Mouse (Mus musculus) heart, embryonic 10.5 days (tissue): ENCODE results near the gene Arid1b. TPM values are rescaled to one million over a fixed set of nuclear protein-coding genes. Genes with fewer than 3 reads are reported as not detected.

Experiments used
- DNase-seq: peaks from one replicate; pipeline ENCODE4 v3.0.0-alpha.2; 2017; ENCODE audit warnings: low spot score
- H3K27ac ChIP-seq: fragments of 300-500 bp; sonication (generic); 2 replicates; pipeline ENCODE4 v1.5.1; 2016; ENCODE audit warnings: mild to moderate bottlenecking
- H3K27me3 ChIP-seq: fragments of 300-500 bp; sonication (generic); 2 replicates; pipeline ENCODE4 v1.6.1; 2016; ENCODE audit warnings: mild to moderate bottlenecking; ENCODE audit not compliant: poor library complexity, insufficient read depth, severe bottlenecking
- H3K36me3 ChIP-seq: fragments of 300-500 bp; sonication (generic); 2 replicates; pipeline ENCODE4 v1.6.1; 2016; ENCODE audit warnings: mild to moderate bottlenecking, moderate library complexity
- H3K4me1 ChIP-seq: fragments of 300-500 bp; sonication (generic); 2 replicates; pipeline ENCODE4 v1.6.1; 2016; ENCODE audit warnings: mild to moderate bottlenecking
- H3K4me3 ChIP-seq: fragments of 300-500 bp; sonication (generic); 2 replicates; pipeline ENCODE4 v1.5.1; 2016; ENCODE audit warnings: mild to moderate bottlenecking, moderate library complexity
- H3K9me3 ChIP-seq: fragments of 300-500 bp; sonication (generic); 2 replicates; pipeline ENCODE4 v1.6.1; 2016; ENCODE audit warnings: mild to moderate bottlenecking, moderate library complexity
- WGBS: fragments of 180-500 bp; shearing (Covaris S2); methylation state at CpG from one replicate; pipeline ENCODE4 v1.1.7; 2016; 5-methylcytosine and 5-hydroxymethylcytosine counted together
- polyA plus RNA-seq: library from polyadenylated mRNA; unstranded; fragments of >200 nt; fragmentation: Nextera tagmentation; extraction: Ambion mirVana; gene quantifications from 2 replicates; pipeline ENCODE4 v1.2.1, GENCODE M21; 2016

The Arid1b gene
- polyA plus RNA-seq, 1 experiment from 2014 or later: 8.4 TPM

- DNase-seq: peak; percentile 98
- 2% methylated on average over 40 of the region's 40 CpGs for WGBS
Measured at GRCm38 (mm10) chr17:5189551-5190351, 195.6 kb downstream of the Arid1b start.

DNA sequence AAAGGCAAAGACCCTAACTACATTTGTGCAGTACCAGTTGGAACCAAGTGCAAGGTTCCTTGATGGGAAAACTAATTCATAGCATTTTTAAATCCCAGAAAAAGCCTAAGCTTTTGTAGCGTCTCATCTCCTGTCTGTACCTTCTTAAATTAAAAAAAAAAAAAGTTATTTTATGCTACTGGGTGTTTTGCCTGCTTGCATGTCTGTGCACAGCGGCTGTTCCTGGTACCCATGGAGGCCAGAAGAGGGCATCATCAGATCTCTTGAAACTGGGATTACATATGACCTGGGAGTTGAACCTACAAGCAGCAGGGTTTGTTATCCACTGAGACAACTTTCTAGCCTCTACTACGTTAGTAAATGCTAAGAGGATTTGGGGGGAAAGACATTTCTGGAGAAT is 196.2 kb downstream of the Arid1b start:
- peak overlapping the region; percentile 93 for H3K27ac ChIP-seq
- H3K4me1 ChIP-seq: peaks cover 25% of the 10 kb centered on the region
- no peaks in the 10 kb centered on the region for H3K9me3 ChIP-seq
- no peaks in the 10 kb centered on the region for H3K36me3 ChIP-seq
- no peaks in the 10 kb centered on the region for H3K27me3 ChIP-seq
- 24% methylated on average over 3 of the region's 3 CpGs for WGBS
- H3K4me3 ChIP-seq: peak overlapping the region; percentile 60
- DNase-seq: no peak

More at GRCm38 (mm10) chr17:5189551-5190351, 195.6 kb downstream of the Arid1b start:
- Histone ChIP-seq H3K36me3 (no peaks in the 10 kb centered on the region), H3K9me3 (no peaks in the 10 kb centered on the region), H3K4me1 (peaks cover 26% of the 10 kb centered on the region), H3K27me3 (no peaks in the 10 kb centered on the region), H3K4me3 (peak overlapping the region; percentile 60), H3K27ac (peak overlapping the region; percentile 93)

GRCm38 (mm10) chr17:5194157-5194916 is 200.2 kb downstream of the Arid1b start:
- Histone ChIP-seq H3K4me3 (no peak overlapping the region), H3K36me3 (no peaks in the 10 kb centered on the region), H3K27me3 (no peaks in the 10 kb centered on the region), H3K4me1 (peaks cover 27% of the 10 kb centered on the region), H3K9me3 (no peaks in the 10 kb centered on the region), H3K27ac (no peak overlapping the region)
- DNase-seq: no peak
- WGBS: 76% methylated on average over 8 of the region's 8 CpGs

DNA sequence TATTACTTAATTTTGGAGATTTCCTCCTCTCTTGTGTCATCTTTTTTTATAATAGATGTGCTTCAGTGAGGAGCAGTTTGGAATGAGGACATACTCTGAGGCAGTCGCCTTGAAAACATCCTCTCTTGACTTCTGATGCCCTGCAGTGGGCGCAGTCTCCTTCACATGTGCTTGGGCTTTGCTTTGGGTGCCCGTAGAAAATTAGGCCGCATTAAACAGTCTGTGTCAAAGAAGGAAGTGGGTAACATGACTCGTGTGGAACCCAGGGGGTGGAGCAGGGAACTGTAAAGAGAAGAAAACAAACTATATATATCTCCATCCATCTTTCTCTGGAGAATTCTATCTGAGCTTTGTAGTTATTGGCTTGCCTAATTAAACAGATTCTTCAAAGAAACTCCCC is 201.3 kb downstream of the Arid1b start:
- no peaks in the 10 kb centered on the region for H3K36me3 ChIP-seq
- no peak overlapping the region for H3K4me3 ChIP-seq
- no peak overlapping the region for H3K27ac ChIP-seq
- H3K4me1 ChIP-seq: peaks cover 20% of the 10 kb centered on the region
- H3K9me3 ChIP-seq: no peaks in the 10 kb centered on the region
- H3K27me3 ChIP-seq: no peaks in the 10 kb centered on the region
- no peak for DNase-seq
- WGBS: 79% methylated on average over 5 of the region's 5 CpGs

DNA sequence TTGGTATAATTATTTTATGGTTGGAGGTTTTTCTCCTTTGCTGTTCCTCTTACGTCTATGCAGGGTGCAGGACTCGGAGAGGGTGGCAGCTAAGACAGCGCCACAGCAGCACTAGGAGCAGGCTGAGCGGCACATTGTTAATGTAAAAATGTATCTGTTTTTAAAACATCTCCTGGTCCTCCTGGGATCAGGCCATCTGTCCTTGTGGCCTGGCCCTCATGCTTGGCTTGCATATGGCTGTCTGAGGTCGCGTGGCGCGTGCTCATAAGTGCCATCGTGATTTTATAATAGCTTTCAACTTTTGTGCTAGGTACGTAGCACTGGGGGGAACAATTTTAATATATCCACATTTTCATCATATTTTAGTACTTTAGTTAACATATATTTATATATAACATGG is 201.9 kb downstream of the Arid1b start:
- Histone ChIP-seq H3K36me3 (no peaks in the 10 kb centered on the region), H3K27me3 (no peaks in the 10 kb centered on the region), H3K4me1 (peaks cover 18% of the 10 kb centered on the region), H3K4me3 (no peak overlapping the region), H3K9me3 (no peaks in the 10 kb centered on the region), H3K27ac (no peak overlapping the region)
- DNase-seq: no peak
- WGBS: 94% methylated on average over 10 of the region's 10 CpGs

- DNase-seq: no peak
- Histone ChIP-seq H3K9me3 (no peaks in the 10 kb centered on the region), H3K36me3 (no peaks in the 10 kb centered on the region), H3K4me3 (no peak overlapping the region), H3K27me3 (no peaks in the 10 kb centered on the region), H3K27ac (no peak overlapping the region), H3K4me1 (peaks cover 18% of the 10 kb centered on the region)
- 71% methylated on average over 6 of the region's 6 CpGs for WGBS
Measured at GRCm38 (mm10) chr17:5196508-5196907, 202.4 kb downstream of the Arid1b start.

GRCm38 (mm10) chr17:5197083-5197482 is 203.0 kb downstream of the Arid1b start:
- 98% methylated on average over 2 of the region's 2 CpGs for WGBS
- Histone ChIP-seq H3K4me1 (peaks cover 20% of the 10 kb centered on the region), H3K4me3 (no peak overlapping the region), H3K27me3 (no peaks in the 10 kb centered on the region), H3K36me3 (no peaks in the 10 kb centered on the region), H3K9me3 (no peaks in the 10 kb centered on the region), H3K27ac (no peak overlapping the region)
- DNase-seq: no peak

GRCm38 (mm10) chr17:5197765-5198164 is 203.6 kb downstream of the Arid1b start:
- Histone ChIP-seq H3K36me3 (no peaks in the 10 kb centered on the region), H3K4me3 (no peak overlapping the region), H3K9me3 (no peaks in the 10 kb centered on the region), H3K4me1 (peaks cover 26% of the 10 kb centered on the region), H3K27me3 (no peaks in the 10 kb centered on the region), H3K27ac (no peak overlapping the region)
- no peak for DNase-seq
- 87% methylated on average over 3 of the region's 3 CpGs for WGBS

- DNase-seq: no peak
- 70% methylated on average over 6 of the region's 6 CpGs for WGBS
- Histone ChIP-seq H3K4me3 (no peak overlapping the region), H3K4me1 (peaks cover 31% of the 10 kb centered on the region), H3K36me3 (no peaks in the 10 kb centered on the region), H3K9me3 (no peaks in the 10 kb centered on the region), H3K27ac (no peak overlapping the region), H3K27me3 (no peaks in the 10 kb centered on the region)
Measured at GRCm38 (mm10) chr17:5198252-5198651, 204.1 kb downstream of the Arid1b start.

GRCm38 (mm10) chr17:5198811-5199210 is 204.7 kb downstream of the Arid1b start:
- no peak overlapping the region for H3K27ac ChIP-seq
- no peaks in the 10 kb centered on the region for H3K27me3 ChIP-seq
- no peaks in the 10 kb centered on the region for H3K9me3 ChIP-seq
- peaks cover 37% of the 10 kb centered on the region for H3K4me1 ChIP-seq
- H3K36me3 ChIP-seq: no peaks in the 10 kb centered on the region
- WGBS: 88% methylated on average over 4 of the region's 4 CpGs
- no peak overlapping the region for H3K4me3 ChIP-seq
- no peak for DNase-seq

GRCm38 (mm10) chr17:5200638-5201037 is 206.5 kb downstream of the Arid1b start:
- no peak overlapping the region for H3K27ac ChIP-seq
- no peaks in the 10 kb centered on the region for H3K9me3 ChIP-seq
- no peaks in the 10 kb centered on the region for H3K36me3 ChIP-seq
- peaks cover 31% of the 10 kb centered on the region; the same call in 1 of the 2 replicates for H3K4me1 ChIP-seq
- H3K4me3 ChIP-seq: no peak overlapping the region
- no peaks in the 10 kb centered on the region for H3K27me3 ChIP-seq
- no peak for DNase-seq
- WGBS: 80% methylated on average over 6 of the region's 6 CpGs

GRCm38 (mm10) chr17:5201859-5202598 is 207.9 kb downstream of the Arid1b start:
- peaks cover 35% of the 10 kb centered on the region; the same call in 1 of the 2 replicates for H3K4me1 ChIP-seq
- H3K4me3 ChIP-seq: no peak overlapping the region
- DNase-seq: no peak
- H3K36me3 ChIP-seq: no peaks in the 10 kb centered on the region
- H3K27me3 ChIP-seq: no peaks in the 10 kb centered on the region
- 38% methylated on average over 6 of the region's 6 CpGs for WGBS
- peak overlapping the region; percentile 22; the same call in 1 of the 2 replicates for H3K27ac ChIP-seq
- no peaks in the 10 kb centered on the region for H3K9me3 ChIP-seq

DNA sequence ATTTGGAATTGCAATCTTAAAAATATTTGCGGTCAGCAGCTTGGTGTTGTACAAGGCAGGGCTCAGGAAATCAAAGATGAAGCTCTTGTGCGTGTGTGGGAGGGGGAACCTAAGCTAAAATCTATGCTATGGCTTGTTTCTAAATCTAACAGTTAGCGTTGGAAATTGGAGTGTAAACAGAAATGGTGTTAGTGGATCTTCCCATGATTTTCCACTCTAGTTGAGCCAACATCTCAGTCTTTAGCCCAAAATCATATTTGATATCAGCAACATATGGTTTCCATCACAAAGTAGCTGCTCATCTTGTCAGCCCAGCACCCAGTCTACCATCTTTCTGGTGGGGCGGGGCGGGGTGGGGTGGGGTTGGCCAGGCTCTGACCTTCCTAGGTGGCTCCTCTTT is 208.6 kb downstream of the Arid1b start:
- Histone ChIP-seq H3K9me3 (no peaks in the 10 kb centered on the region), H3K27me3 (no peaks in the 10 kb centered on the region), H3K4me3 (no peak overlapping the region), H3K36me3 (no peaks in the 10 kb centered on the region), H3K27ac (no peak overlapping the region), H3K4me1 (peaks cover 34% of the 10 kb centered on the region; the same call in 1 of the 2 replicates)
- no peak for DNase-seq
- WGBS: 87% methylated on average over 5 of the region's 5 CpGs
